Mouse (Mus musculus) limb, embryonic 13.5 days (tissue): Measurements from ENCODE around the gene Mea1. TPM values are rescaled to one million over a fixed set of nuclear protein-coding genes. Genes with fewer than 3 reads are reported as not detected.

Experiments used
- ATAC-seq: fragments of 200-750 bp; cut with Nextera tagmentation; 2 replicates; pipeline ENCODE4 v1.8.0; 2017; ENCODE audit warnings: low read depth, moderate number of reproducible peaks, moderate TSS enrichment; ENCODE audit not compliant: low FRiP score
- H3K27ac ChIP-seq: fragments of 300-500 bp; sonication (generic); 2 replicates; pipeline ENCODE4 v1.5.1; 2015; ENCODE audit warnings: inconsistent platforms, mild to moderate bottlenecking, moderate library complexity
- H3K27me3 ChIP-seq: fragments of 300-500 bp; sonication (generic); 2 replicates; pipeline ENCODE4 v1.6.1; 2015; ENCODE audit warnings: mild to moderate bottlenecking, inconsistent platforms
- H3K36me3 ChIP-seq: fragments of 300-500 bp; sonication (generic); 2 replicates; pipeline ENCODE4 v1.6.1; 2015; ENCODE audit warnings: inconsistent platforms, mild to moderate bottlenecking, moderate library complexity
- H3K4me1 ChIP-seq: fragments of 300-500 bp; sonication (generic); 2 replicates; pipeline ENCODE4 v1.6.1; 2015; ENCODE audit warnings: inconsistent platforms
- H3K4me2 ChIP-seq: fragments of 300-500 bp; sonication (generic); replicated peaks from 2 replicates; pipeline ENCODE4 v1.6.1; 2015; ENCODE audit warnings: inconsistent platforms, mild to moderate bottlenecking, moderate library complexity
- H3K4me3 ChIP-seq: fragments of 300-500 bp; sonication (generic); 2 replicates; pipeline ENCODE4 v1.5.1; 2015; ENCODE audit warnings: moderate library complexity, mild to moderate bottlenecking, inconsistent platforms
- H3K9ac ChIP-seq: fragments of 300-500 bp; sonication (generic); 2 replicates; pipeline ENCODE4 v1.6.1; 2015; ENCODE audit warnings: mild to moderate bottlenecking, inconsistent platforms
- H3K9me3 ChIP-seq: fragments of 300-500 bp; sonication (generic); 2 replicates; pipeline ENCODE4 v1.6.1; 2016; ENCODE audit warnings: inconsistent platforms
- WGBS: fragments of 180-500 bp; shearing (Covaris S2); methylation state at CpG from one replicate; pipeline ENCODE4 v1.1.7; 2015; 5-methylcytosine and 5-hydroxymethylcytosine counted together
- polyA plus RNA-seq: library from polyadenylated mRNA; unstranded; fragments of >200 nt; fragmentation: Nextera tagmentation; extraction: Ambion mirVana; gene quantifications from 2 replicates; pipeline ENCODE4 v1.2.1, GENCODE M21; 2015

Gene Mea1
- polyA plus RNA-seq, 1 experiment from 2014 or later: 162 TPM

DNA sequence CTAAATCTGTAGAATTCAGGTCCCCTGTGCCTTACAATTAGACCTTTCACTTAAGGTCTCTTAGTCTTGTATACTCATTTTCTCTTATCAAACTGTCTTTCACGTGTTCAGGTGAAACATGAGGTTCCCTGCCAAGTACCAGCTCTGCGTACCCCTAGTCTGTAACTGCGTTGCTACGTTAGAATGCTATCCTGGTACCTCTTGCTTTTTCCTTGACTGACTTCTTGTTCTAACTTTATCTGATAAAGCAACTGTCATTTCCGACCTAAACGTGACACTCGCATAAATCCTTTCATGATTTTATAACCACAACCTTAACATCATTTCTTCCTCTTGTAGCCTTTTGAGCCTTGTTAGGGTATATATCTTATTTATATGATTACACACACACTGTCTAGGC, 33.8 kb downstream of the Mea1 start:
- Histone ChIP-seq H3K27ac (no peak overlapping the region), H3K4me1 (peaks cover 21% of the 10 kb centered on the region), H3K9ac (peak overlapping the region; percentile 96), H3K27me3 (no peaks in the 10 kb centered on the region), H3K9me3 (no peaks in the 10 kb centered on the region), H3K36me3 (peaks cover 41% of the 10 kb centered on the region), H3K4me2 (peak overlapping the region; percentile 100), H3K4me3 (peak overlapping the region; percentile 100)
- WGBS: 67% methylated on average over 7 of the region's 7 CpGs
- no peak for ATAC-seq

DNA sequence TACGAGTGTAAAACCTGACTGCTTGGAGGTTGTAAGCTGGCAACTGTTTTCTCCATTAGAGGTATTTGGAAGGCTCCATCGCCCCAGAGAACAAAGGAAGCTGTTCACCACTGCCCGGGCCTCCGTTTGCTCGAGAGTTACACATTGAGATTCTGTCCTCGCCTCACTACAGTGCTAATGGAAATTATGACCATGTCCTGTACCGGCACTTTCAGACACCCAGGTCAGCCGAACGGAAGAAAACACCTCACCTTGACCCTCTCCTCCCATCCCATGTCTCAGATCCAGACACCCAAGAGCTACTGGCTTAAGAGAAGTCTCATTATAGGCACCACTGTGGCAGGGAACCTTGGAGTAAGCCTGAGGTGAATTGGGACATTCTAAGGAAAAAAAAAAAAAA, 35.3 kb downstream of the Mea1 start:
- no peak overlapping the region for H3K4me3 ChIP-seq
- H3K36me3 ChIP-seq: peaks cover 51% of the 10 kb centered on the region
- H3K9ac ChIP-seq: no peak overlapping the region
- H3K4me1 ChIP-seq: peaks cover 21% of the 10 kb centered on the region
- H3K9me3 ChIP-seq: no peaks in the 10 kb centered on the region
- no peak overlapping the region for H3K27ac ChIP-seq
- WGBS: 87% methylated on average over 9 of the region's 9 CpGs
- no peak for ATAC-seq
- 0 out of 2 replicates have a peak overlapping the region, but pooled peaks have one; percentile 100 for H3K4me2 ChIP-seq
- no peaks in the 10 kb centered on the region for H3K27me3 ChIP-seq

DNA sequence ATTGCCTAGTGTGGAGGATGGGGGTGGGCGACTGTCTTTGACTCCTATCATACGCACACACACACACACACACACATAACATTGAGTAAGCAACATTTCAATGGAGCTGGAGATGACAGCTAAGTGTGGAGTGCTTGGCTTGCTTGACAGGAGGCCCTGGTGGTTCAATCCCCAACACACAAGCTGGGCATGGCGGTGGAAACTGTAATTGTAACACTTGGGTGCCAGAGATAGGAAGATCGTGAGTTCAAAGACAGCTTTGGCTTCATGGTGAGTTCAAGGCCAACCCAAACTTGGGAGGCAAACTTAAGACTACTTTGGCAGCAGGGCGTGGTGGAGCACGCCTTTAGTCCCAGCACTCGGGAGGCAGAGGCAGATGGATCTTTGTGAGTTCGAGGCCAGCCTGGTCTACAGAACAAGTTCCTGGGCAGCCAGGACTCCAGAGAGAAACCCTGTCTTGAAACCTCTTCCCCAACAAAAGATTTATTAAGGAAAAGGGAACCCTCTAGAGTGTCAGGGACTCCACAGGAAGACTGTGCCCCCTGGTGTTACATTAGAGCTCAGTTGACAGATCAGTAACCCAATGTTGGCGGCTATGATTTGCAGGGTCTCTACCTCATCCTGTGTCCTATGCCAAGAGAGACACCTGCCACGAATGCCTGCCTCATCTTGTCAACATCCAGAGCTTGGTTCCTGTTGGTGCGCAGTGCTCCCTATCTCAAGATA, 36.3 kb downstream of the Mea1 start:
- 94% methylated on average over 11 of the region's 11 CpGs for WGBS
- no peak overlapping the region for H3K4me3 ChIP-seq
- no peaks in the 10 kb centered on the region for H3K9me3 ChIP-seq
- no peaks in the 10 kb centered on the region for H3K27me3 ChIP-seq
- H3K27ac ChIP-seq: no peak overlapping the region
- H3K9ac ChIP-seq: no peak overlapping the region
- H3K36me3 ChIP-seq: peaks cover 51% of the 10 kb centered on the region
- no peak for ATAC-seq
- H3K4me1 ChIP-seq: peaks cover 21% of the 10 kb centered on the region
- no peak overlapping the region for H3K4me2 ChIP-seq

DNA sequence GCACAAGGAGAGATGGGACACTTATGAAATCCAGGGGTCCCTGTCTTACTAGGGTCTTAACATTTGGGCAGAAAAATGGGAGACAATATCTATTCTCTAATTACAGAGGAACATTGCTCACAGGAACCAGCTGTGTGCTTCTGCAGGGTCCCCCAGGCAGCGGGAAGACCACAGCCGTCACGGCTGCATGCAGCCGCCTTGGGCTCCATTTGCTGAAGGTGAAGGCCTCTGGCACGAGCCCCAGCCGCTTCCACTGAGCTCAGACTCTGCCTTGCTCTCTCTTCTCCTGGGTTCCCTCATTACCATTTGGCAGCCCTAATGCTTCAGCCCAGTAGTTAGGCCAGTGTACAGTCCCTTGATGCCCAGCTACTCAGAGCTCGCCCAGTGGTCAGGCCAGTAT, 42.5 kb downstream of the Mea1 start:
- H3K4me3 ChIP-seq: no peak overlapping the region
- H3K27ac ChIP-seq: no peak overlapping the region
- H3K27me3 ChIP-seq: no peaks in the 10 kb centered on the region
- 88% methylated on average over 7 of the region's 7 CpGs for WGBS
- H3K9ac ChIP-seq: no peak overlapping the region
- no peak for ATAC-seq
- no peak overlapping the region for H3K4me2 ChIP-seq
- no peaks in the 10 kb centered on the region for H3K4me1 ChIP-seq
- H3K9me3 ChIP-seq: no peaks in the 10 kb centered on the region
- peaks cover 80% of the 10 kb centered on the region for H3K36me3 ChIP-seq

DNA sequence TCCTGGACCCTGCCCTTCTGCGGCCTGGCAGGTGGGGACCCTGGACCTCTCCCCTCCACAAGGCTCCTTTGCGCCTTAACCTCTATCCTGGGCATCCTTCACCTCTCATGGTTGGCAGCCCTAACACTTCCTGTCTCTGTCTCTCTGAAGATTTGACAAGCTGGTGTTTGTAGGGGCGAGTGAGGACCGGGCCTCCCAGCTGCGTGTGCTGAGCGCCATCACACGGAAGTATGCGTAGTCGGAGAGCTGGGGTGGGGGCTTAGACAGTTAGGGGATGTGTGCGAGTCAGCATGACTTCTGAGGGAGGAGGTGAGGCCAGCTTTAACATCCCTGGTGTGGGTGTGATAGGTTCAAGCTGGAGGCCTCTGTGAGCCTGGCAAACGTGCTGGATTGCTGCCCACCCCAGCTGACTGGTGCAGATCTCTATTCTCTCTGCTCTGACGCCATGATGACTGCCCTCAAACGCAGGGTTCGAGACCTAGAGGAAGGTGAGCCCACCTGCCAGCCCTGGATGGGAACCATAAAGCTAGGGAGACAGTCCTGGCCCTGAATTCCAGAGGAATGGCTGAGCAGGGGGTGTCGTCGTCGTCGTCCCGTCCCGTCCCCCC, 46.0 kb downstream of the Mea1 start:
- H3K4me1 ChIP-seq: peaks cover 6% of the 10 kb centered on the region; the same call in 1 of the 2 replicates
- H3K4me3 ChIP-seq: no peak overlapping the region
- H3K4me2 ChIP-seq: no peak overlapping the region
- no peak overlapping the region for H3K9ac ChIP-seq
- no peak overlapping the region for H3K27ac ChIP-seq
- no peak for ATAC-seq
- WGBS: 80% methylated on average over 20 of the region's 20 CpGs
- H3K9me3 ChIP-seq: no peaks in the 10 kb centered on the region
- peaks cover 19% of the 10 kb centered on the region for H3K27me3 ChIP-seq
- H3K36me3 ChIP-seq: peaks cover 65% of the 10 kb centered on the region

DNA sequence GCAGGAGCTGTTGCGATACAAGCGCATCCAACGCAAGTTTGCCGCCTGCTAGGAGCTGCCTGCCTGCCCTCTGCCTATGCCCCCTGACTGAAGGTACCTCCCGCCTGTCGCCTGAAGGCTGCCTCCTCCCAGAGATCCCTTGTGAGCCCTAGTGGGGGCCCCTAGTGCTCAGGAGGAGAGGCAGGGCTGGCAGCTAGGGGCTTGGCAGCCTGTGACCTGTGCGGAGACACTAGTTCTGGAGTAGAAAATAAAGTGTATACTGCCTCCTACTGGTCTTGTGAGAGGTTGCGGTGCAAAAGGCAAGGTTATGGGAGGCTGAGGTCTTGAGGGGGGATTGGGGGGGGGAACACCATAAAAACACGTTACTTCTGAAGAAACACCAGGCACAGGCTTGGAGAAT, 46.7 kb downstream of the Mea1 start:
- Histone ChIP-seq H3K9me3 (no peaks in the 10 kb centered on the region), H3K36me3 (peaks cover 62% of the 10 kb centered on the region), H3K27me3 (peaks cover 26% of the 10 kb centered on the region), H3K4me3 (no peak overlapping the region), H3K9ac (no peak overlapping the region), H3K4me2 (no peak overlapping the region), H3K4me1 (peaks cover 6% of the 10 kb centered on the region; the same call in 1 of the 2 replicates), H3K27ac (no peak overlapping the region)
- WGBS: 43% methylated on average over 9 of the region's 9 CpGs
- ATAC-seq: no peak

DNA sequence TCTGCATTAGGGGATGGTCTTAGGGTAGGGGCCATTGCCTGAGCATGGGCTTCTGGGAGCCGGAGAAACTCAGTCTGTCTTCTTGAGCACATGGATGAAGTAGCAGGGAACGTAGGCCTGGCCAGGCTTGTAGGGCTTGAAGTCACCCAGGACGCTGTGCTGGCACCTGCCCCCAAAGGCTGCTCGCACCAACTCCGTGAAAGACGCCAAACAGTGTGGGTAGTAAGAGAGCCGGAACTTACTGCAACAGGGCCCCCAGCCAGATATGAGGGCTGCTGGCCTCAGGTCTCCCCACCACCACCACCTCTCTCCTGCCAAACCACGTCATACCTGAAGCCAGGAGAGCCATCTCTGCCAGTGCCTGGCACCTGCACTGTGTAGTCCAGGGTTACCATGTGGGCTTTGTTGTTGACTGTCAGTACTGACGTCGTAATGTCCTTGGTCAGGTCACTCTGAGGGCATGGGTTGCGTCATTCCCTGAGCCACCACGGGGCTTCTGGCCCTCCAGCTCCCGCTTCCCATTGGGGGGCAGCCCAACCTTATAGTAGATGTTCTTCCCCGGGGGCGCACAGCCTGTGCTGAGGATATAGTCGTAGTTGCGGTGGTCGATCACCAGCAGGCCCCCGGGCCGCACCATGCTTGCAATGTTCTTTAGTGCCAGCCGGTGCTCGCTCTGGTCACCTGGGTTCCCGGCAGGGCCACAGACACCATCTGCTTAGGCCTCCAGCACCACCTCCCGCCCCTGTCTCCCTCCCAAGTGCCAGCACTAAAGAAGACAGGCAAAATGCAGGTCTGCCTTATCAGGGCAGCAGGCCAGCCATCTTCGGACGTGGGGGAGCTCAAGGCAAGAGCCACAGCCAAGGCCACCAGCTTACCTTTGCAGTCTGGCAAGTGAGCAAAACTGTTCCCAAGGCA, 47.4 kb downstream of the Mea1 start:
- Histone ChIP-seq H3K36me3 (peaks cover 54% of the 10 kb centered on the region), H3K9me3 (no peaks in the 10 kb centered on the region), H3K9ac (no peak overlapping the region), H3K27ac (no peak overlapping the region), H3K4me3 (no peak overlapping the region), H3K4me1 (peaks cover 6% of the 10 kb centered on the region; the same call in 1 of the 2 replicates), H3K4me2 (no peak overlapping the region), H3K27me3 (peaks cover 27% of the 10 kb centered on the region)
- ATAC-seq: no peak
- 87% methylated on average over 26 of the region's 26 CpGs for WGBS

DNA sequence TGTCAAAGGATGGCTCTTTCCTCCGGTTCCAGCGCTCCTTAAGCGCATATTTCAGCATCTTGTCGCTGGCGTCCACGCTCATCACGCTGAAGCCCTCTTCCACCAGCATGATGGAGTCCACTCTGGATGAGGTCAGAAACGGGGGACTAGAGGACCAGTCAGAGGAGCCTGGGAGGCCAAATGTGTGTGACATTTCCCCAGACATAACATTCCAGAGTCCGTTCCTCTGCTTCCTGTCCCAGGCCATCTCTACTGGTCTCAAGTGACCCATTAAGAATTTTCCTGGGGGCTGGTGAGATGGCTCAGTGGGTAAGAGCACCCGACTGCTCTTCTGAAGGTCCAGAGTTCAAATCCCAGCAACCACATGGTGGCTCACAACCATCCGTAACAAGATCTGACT, 48.7 kb downstream of the Mea1 start:
- ATAC-seq: no peak
- H3K36me3 ChIP-seq: peaks cover 42% of the 10 kb centered on the region
- peaks cover 27% of the 10 kb centered on the region for H3K27me3 ChIP-seq
- H3K4me1 ChIP-seq: peaks cover 6% of the 10 kb centered on the region; the same call in 1 of the 2 replicates
- WGBS: 90% methylated on average over 11 of the region's 11 CpGs
- no peak overlapping the region for H3K4me3 ChIP-seq
- no peak overlapping the region for H3K27ac ChIP-seq
- H3K4me2 ChIP-seq: no peak overlapping the region
- no peak overlapping the region for H3K9ac ChIP-seq
- no peaks in the 10 kb centered on the region for H3K9me3 ChIP-seq

DNA sequence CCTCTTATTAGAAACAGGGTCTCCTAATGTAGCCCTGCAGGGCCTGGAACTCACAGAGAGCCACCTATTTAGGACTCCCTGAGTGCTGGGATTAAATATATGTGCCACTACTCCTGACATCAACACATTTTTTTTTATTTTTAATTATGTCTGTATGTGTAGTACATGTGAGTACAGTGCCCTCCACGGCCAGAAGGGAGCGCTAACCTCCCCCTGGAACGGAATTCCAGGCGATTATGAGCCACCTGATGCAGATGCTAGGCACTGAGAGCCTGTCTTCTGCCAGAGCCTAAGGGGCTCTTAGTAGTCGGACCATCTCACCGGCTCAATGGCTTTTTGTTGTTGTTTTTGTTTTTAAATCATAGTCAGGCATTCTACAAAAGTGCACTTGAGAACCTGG, 49.4 kb downstream of the Mea1 start:
- ATAC-seq: no peak
- Histone ChIP-seq H3K4me2 (no peak overlapping the region), H3K4me1 (peaks cover 6% of the 10 kb centered on the region; the same call in 1 of the 2 replicates), H3K4me3 (no peak overlapping the region), H3K9me3 (no peaks in the 10 kb centered on the region), H3K27me3 (peaks cover 27% of the 10 kb centered on the region), H3K27ac (no peak overlapping the region), H3K9ac (no peak overlapping the region), H3K36me3 (peaks cover 37% of the 10 kb centered on the region)
- WGBS: 39% methylated on average over 6 of the region's 6 CpGs

DNA sequence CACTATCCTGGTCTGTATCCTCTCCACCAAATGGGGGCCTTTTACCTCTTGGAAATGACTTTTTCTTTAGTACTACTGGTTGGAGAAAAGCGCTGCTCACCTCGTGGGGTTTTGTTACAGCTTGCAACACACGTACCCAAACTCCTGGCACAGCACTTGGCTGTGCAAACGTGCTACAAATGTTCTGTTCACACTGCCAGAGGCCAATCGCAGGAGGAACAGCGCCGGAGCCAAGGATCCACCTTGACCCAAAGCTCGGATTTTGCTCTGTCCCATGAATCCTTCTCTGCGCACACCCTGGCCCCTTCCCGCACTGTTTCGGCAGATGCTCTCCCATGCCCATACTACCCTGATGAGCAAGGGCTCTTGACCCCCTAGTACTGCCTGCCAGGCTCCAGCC, 49.9 kb downstream of the Mea1 start:
- peaks cover 6% of the 10 kb centered on the region; the same call in 1 of the 2 replicates for H3K4me1 ChIP-seq
- no peaks in the 10 kb centered on the region for H3K9me3 ChIP-seq
- H3K27me3 ChIP-seq: peaks cover 27% of the 10 kb centered on the region
- 0 out of 2 replicates have a peak overlapping the region, but pooled peaks have one; percentile 14 for H3K9ac ChIP-seq
- H3K4me2 ChIP-seq: peak overlapping the region; percentile 48
- WGBS: 53% methylated on average over 11 of the region's 11 CpGs
- peaks cover 32% of the 10 kb centered on the region for H3K36me3 ChIP-seq
- ATAC-seq: no peak
- no peak overlapping the region for H3K27ac ChIP-seq
- H3K4me3 ChIP-seq: no peak overlapping the region; the same call in none of the 2 replicates

DNA sequence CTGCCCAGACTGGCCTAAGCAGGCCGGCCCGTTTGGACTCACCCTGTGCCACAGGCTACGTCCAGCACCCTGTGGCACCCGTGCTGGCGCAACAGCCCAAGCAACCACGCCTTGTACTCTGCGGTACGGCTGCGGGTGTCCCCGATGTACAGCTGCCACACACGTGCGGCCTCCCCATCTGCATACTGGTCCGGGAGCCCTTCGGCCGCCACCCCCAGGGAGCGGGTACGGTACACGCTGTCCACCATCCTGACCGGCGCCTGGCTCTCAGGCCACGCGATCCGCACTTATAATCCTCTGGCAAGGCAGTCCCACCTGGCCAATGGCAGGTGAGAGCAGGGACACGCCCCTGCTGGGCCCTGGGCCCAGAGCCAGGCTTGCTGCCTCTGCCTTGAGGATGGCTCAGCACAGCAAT, 50.3 kb downstream of the Mea1 start, which contains the start of gene Gnmt:
Gene Gnmt, minus strand, starts transcription at position 265 of the 415 bp plus-strand sequence.
- no peak within 1 kb of the TSS for H3K27ac ChIP-seq
- H3K9me3 ChIP-seq: no peaks in the 10 kb centered on the region
- H3K4me1 ChIP-seq: peaks cover 6% of the 10 kb centered on the region; the same call in 1 of the 2 replicates
- no peak for ATAC-seq
- H3K4me2 ChIP-seq: peak within 1 kb of the TSS; percentile 48
- H3K9ac ChIP-seq: 0 out of 2 replicates have a peak within 1 kb of the TSS, but pooled peaks have one; percentile 14
- peaks cover 28% of the 10 kb centered on the region for H3K36me3 ChIP-seq
- no peak within 1 kb of the TSS; the same call in none of the 2 replicates for H3K4me3 ChIP-seq
- H3K27me3 ChIP-seq: peaks cover 27% of the 10 kb centered on the region
- 11% methylated on average over 24 of the region's 24 CpGs for WGBS
